Mouse (Mus musculus) brain, adult 2 months (tissue): ENCODE measurements around the gene Impad1.

Experiments
- DNase-seq: peaks from one replicate; pipeline ENCODE4 v3.0.0; 2011; ENCODE audit warnings: low read depth, low spot score

Gene Impad1

DNA sequence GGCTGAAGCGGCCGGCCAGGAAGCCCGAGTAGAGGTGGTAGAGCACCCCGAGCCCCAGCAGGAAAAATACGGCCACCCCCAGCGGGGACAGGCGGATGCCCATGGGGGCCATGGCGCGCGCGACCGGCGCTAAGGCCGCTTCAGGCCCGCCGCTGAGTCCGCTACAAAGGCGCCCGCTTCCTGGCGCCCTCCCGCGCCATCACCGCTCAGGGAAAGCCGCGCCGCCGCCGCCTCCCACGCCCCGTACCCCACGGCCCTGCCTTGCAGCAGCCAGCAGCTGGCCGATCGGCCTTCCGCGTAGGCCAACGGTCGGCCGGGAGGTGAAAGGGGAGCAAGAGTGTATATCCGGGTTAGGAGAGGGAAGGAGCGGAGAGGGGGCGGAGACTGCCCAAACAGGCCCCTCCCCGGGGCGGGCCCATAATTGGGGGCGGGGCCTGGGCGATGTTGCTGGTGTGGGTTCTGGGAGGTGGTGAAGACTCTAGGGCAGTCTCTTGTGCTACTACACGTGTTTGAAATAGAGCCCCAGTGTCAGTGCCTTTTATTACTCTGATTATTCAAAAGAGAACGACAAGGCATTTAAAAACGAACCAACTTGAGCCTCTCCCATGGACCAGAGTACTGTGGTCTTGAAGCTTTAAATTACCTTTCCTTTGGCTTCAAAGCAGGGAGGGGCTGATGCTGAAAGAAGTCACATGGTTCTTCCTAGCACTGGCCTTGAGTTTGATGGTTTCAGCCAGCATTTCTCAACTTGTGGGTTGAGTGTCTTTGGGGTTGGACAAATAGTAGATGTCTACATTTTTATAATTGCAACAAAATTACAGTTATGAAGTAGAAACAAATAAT is at the start of gene Impad1:
Gene Impad1 (minus strand): TSS at position 364 of the 843 bp plus-strand sequence.
- DNase-seq: peak; percentile 93

- peak; percentile 84 for DNase-seq
These were observed 47.0 kb upstream of the Impad1 start for GRCm38 (mm10) chr4:4840145-4840544.

- no peak for DNase-seq
These were observed 40.7 kb upstream of the Impad1 start for GRCm38 (mm10) chr4:4833789-4834295.

GRCm38 (mm10) chr4:4828131-4828530 is 35.0 kb upstream of the Impad1 start:
- no peak for DNase-seq

DNA sequence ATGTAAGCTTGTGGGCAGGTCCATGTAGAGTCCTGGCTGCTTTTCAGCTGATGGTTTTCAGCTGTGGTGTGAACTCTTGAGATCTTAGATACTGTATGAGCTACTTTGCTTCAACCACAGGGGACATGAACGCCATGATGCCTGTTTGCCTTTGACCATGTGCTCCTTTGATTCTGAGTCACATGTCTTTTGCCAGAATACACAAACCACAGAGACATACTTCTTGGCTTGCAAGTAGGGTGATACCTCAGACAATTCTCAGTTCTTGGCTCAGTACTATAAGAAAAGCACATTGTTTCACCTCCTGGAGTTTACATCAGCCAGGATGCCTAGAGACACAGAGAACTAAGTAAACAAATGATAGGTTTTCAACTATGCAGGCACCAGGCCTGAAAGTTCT is 29.0 kb upstream of the Impad1 start:
- peak; percentile 7 for DNase-seq

GRCm38 (mm10) chr4:4792141-4792991 is 789 bp downstream of the Impad1 start:
- DNase-seq: peak; percentile 72

GRCm38 (mm10) chr4:4791180-4791579 is 2.0 kb downstream of the Impad1 start:
- no peak for DNase-seq

DNA sequence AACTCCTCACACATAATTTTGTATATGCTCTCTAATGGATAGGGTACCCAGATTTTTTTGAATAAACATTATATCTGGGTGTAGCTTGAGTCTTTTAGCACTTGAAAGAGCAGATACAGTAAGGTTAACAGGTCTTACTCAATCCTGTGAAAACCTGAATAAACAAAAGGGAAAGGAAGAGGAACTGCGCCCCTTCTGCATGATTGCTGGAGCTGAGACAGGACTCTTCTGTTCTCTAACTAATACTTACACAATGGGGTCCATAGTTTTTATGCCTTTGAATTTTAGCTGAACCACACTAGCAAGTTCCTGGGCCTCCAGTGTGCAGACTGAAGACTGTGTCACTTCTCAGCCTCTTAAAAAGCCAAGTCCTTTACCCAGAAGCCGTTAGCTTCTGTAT is 8.0 kb downstream of the Impad1 start:
- DNase-seq: no peak

DNA sequence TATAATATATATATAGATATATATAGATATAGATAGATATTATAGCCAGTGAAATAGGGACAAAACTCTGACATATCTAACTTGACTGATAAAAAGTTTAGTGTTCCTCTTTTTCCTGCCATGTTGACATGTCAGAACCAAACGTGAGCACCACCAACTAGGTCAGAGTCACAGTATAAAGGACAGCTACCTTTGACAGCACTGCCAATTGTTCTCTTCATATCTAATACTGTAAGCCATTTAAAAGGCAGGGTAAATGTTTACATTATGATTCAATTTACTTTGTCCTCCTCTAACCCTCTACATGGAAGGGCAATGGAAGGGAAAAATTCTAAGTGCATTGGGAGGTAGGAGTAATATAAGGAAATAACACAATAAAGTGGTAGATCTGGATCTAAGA is 8.8 kb downstream of the Impad1 start:
- no peak for DNase-seq

- DNase-seq: no peak
These were observed 9.5 kb downstream of the Impad1 start for GRCm38 (mm10) chr4:4783686-4783957.

- no peak for DNase-seq
These were observed 10.1 kb downstream of the Impad1 start for GRCm38 (mm10) chr4:4782882-4783685.

DNA sequence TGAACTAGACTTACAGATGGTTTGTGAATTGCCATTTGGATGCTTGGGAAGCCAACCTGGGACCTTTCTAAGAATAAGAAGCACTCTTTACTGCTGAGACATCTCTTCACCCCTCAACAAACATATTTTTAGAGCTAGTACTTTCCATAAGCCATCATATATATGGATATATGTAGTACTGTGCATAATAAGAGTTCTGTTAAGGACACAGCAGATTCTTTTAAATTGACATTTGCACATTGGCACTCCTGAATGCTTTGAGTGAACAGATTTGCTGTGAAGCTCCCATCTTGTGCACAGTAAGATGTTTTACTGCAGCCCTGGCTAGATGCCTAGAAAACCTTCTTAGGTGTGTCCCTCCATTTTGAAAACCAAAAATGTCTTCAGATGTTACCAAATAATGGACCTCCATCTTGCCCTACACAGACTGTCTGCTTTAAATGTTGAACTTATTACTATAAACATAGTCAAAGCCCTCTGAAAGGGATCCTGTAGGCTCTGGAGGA is 13.8 kb downstream of the Impad1 start:
- DNase-seq: peak; percentile 65

- DNase-seq: peak; percentile 23
These were observed 21.5 kb downstream of the Impad1 start for GRCm38 (mm10) chr4:4771523-4772114.

DNA sequence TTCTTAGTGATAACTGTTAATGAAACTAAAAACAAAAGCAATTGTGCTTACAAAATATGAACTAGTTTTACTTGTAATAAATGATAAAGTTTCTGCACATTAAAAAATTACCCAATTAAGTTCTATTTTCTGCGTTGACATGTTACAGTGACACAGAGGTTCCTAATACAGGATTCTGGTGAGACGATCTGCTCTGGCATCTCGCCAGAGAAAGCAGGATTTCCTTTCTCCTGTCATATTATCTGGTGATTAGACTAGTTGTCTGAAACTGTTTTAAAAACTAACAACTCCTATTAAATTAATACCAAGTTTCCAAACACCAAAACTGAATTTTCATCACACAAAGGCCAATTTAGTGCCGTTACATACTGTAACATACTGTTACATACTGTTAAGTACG is 27.3 kb downstream of the Impad1 start:
- DNase-seq: no peak

- DNase-seq: no peak
These were observed 34.8 kb downstream of the Impad1 start for GRCm38 (mm10) chr4:4758376-4758775.

DNA sequence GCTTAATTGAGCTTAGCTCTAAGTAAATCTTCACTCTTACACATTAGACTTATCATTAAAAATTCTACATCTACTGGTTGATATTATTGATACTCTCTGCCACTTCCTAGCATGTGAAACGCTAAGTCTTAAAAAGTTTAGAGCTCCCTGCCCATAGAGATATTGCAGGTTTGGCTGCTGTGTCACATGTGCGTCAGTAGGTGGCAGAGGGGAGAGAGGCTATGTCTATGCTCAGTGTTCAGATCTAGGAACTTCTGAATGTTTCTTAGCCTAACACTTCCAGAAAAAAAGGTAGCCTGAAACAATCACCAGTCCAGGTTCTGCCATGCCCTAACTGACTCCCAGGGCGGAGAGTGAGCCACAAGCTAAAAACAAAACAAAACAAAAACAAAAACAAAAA is 63.7 kb downstream of the Impad1 start:
- DNase-seq: peak; percentile 54

GRCm38 (mm10) chr4:4726241-4726776 is 66.8 kb downstream of the Impad1 start:
- no peak for DNase-seq

DNA sequence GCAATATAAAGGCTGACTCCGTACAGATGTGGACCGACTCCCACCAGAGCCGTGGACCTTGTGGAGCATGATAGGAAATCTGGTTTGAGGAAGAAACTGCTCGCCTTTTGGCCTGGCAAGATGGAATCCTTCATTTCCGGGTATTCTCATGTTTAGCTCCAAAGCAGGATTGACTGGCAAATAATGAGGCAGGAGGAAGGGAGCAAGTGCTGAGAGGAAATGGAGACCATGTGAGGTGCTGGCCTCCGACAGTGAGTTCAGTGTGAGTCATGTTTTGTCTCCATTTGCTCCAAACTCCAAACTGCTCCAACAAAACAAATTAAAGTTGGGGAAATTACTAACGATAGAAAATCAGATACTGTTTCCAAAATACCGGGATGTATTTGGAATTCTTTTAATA is 69.3 kb downstream of the Impad1 start:
- DNase-seq: no peak

GRCm38 (mm10) chr4:4722081-4722480 is 71.1 kb downstream of the Impad1 start:
- peak; percentile 15 for DNase-seq

DNA sequence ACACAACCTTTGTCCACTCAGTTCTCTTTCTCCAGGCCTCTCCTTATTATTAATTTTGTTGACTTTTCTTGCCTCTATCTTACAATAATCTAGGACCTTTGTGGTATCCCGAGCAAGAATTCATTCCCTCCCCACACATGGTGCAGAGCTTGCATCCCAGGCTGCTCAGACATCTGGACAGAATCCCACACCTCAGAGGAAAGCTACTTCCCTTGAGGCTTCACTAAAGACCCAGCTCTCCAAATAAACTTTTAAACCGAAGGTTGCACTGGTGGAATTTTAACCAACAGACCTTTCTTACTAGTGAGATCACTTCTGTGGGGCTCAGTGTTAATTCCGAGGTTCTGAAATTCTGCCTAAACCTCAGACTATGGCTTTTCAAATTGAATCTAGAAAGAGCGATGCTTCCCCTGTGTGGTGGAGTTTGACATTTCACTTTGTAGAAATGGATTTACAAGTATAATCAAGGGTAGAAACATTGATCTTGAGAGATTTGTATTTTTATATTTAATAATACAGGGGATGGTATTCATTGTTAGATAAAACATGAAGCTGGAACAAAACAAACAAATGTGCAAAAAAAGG is 75.3 kb downstream of the Impad1 start:
- DNase-seq: peak; percentile 71
